Mouse (Mus musculus) CD4-positive, CD25-positive, alpha-beta regulatory T cell, adult 2 months (primary cell): Measurements from ENCODE around the gene Nudt16l1.

ENCODE experiments used
- DNase-seq: peaks from one replicate; pipeline ENCODE4 v3.0.0-alpha.2; 2012; ENCODE audit warnings: low read depth, low spot score

The Nudt16l1 gene

DNA sequence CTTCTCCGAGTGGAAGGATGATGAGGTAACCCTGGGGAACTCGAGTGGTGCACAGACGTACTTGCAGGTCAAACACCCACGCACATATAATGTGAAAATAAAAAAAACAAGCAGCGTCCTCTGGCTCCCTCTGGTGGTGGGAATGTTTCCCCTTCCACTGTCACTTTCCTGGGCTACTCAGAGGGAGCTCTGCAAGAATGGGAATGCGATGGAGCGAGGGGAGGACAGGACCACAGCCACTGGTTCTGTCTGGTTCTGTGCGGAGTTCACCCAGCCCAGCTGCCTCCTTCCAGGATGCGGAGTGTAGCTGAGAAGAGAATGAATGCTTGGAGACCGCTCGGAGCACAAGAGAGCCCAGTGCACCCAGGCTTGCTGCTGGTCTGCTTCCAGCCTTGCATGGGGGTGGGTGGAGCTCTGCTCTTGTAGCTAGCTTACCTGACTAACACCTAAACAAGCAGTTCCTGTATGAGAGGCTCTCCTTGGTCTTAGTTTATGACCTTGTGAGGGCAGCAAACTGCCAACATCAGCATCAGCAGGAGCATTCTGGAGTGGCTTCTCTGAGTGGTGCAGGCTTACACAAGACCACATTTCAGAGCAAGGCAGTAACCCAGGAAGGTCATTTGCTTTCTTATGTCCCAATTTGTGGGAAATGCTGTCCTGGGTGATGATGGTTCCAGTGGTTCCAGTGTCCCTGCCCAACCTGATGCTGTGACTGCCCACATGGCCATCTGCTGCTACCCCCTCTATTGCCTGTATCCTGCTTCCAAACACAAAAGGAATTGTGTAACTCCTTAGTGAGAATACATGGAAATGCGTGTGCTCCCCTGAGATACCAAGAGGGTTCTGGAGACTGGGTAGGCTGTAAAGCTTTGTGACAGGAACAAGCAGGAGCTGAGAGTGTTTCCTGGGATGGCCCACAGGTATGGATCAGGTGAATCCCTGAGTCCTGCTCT is 24.5 kb upstream of the Nudt16l1 start:
- peak; percentile 88 for DNase-seq

DNA sequence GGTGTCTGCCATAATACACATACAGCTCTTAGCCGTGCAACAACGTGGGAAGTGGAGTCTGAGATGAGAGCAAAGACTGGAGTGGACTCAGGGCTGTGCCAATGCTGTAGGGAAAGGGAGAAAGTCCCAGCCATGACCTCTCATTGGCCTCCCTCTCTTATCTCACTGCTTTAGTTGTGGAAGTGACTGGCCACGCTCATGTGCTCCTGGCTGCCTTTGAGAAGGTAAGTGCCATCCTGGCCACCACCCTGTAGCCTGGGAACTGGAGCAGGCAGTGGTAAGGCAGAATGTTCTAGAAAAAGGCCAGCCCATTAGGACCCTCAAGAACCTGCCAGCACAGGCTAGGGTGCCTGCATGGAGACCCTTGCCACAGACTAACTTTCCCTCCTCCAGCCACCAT is 22.6 kb upstream of the Nudt16l1 start:
- DNase-seq = no peak

DNA sequence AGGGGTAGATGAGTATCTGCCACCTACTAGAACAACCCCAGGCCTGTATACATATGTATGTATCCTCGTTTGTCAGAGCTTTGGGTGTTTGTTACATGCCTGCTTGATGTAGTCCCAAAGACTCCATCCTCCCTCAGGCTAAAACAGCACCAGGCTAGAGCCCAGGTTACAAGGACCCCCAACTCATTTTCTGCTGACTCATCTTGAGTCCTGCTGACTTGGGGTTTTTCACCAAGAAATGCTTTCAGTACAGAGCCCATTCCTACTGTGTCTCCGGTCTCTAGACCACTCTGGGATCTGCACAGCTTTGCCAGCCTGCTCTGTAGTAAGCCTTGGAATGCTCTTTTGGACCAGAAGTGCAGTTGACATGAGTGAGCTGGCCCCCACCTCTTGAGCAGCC is 22.0 kb upstream of the Nudt16l1 start:
- no peak for DNase-seq

DNA sequence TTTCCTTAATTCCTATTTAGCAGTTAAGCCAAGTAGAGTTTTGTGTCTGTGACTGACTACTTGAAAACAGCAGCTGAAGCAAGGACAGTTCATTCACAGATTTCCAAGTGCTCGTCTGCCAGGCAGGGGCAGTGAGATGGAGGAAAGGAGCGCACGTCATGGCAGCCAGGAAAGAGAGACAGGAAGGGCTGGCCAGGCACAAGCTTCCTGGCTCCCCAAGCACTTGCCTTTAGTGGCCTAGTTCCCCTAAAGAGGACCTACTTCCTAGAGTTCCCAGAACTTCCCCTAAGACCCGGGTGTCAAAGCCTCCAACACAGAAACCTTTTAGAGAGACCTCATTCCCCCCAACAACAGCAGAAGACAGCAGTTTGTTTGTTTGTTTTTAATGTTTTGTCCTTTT is 18.0 kb upstream of the Nudt16l1 start:
- DNase-seq = no peak

DNA sequence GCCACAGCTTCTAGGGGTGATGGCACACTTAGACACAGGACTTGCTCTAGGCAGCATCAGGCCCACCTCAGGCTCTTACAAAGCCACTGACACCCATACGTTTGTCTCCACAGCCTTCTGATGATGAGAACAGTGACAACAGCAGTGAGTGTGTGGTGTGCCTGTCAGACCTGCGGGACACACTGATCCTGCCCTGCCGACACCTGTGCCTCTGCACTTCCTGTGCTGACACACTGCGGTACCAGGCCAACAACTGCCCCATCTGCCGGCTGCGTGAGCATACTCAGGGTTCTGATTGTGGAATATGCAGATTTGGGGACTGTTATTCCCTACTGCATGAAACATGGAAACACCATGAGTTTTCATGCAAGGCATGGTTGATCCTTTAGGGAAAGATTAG is 16.1 kb upstream of the Nudt16l1 start:
- DNase-seq = peak; percentile 17

DNA sequence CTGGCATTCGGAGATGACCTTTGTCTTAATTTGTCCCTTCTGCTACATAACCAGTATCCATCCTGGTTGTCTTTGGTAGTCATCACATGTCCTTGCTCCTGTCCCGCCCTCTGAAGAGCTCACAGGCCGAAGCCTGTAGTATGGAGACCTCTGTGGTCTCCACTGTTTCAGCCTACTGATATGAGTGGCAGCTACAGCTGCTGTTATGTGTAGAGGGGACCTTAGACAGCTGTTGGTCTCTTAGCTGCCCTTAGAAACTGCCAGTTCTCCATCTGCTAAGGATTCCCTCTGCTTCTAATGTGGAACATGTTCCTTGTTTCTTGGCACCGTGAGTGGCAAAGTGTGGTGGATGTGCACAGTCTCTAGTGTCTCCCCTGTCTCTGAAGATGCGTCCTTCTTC is 14.6 kb upstream of the Nudt16l1 start:
- no peak for DNase-seq

DNA sequence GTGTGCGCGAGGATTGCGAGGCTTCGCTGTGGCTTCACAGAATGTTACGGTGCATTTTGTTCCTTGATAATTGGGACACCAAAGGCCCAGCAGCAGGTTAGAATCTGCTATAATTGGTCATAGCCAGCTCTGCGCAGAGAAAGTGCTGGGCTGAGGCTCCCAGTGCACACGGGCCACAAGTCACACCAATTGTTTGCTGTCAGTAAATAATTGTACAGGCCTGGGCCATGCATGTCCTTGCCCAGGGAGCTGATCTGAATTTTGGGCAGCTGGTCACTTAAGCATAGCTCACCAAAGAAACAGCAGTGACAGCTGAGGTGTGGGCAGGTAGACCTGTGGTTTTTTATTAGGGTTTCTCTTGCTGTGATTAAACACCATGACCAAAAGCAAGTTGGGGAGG is 10.6 kb upstream of the Nudt16l1 start:
- DNase-seq = no peak

DNA sequence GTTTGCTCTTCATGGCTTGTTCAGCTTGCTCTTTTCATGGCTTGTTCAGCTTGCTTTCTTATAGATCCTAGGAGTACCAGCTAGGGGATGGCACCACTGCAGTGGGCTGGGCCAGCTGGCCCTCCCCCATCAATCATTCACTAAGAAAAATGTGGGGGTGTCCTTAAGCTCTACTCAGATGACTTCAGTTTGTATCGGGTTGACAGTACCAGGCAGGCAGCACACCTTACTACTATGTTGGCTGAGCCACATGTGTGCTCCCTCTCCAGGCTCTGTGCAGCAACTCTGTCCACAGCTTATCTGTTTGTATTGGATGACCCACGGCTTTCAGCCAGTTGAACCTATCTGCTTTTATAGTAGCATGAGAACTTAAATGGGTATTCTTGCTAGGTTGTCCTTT is 10.1 kb upstream of the Nudt16l1 start:
- no peak for DNase-seq

DNA sequence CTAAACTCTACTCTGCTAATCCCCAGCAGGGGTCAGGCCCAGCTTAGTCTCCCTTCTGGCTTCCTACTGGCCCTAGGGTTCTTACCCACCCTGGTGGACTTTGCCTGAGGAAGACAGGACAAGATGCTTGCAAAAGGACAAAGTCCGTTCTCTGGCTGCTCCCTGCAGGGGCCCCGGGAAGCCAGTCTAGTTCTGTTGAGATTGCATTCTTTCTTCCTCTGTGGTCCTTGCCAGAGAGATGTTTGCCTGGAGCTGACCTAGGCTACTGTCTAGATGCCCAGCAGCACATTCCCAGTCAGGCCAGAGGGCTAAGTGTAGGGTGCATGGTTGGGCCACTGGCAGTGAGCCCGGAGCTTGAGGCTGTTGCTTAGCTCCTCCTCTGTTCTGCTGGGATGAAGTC is 6.1 kb upstream of the Nudt16l1 start:
- no peak for DNase-seq

DNA sequence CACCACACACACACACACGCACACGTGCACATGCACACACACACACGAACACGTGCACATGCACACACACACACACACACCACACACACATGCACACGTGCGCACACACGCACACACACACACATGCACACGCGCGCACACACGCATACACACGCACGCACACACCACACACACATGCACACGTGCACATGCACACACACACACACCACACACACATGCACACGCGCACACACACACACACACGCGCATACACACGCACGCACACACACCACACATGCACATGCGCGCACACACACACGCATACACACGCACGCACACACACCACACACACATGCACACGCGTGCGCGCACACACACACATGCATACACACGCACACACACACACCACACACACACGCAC is 3.1 kb upstream of the Nudt16l1 start:
- DNase-seq = no peak

DNA sequence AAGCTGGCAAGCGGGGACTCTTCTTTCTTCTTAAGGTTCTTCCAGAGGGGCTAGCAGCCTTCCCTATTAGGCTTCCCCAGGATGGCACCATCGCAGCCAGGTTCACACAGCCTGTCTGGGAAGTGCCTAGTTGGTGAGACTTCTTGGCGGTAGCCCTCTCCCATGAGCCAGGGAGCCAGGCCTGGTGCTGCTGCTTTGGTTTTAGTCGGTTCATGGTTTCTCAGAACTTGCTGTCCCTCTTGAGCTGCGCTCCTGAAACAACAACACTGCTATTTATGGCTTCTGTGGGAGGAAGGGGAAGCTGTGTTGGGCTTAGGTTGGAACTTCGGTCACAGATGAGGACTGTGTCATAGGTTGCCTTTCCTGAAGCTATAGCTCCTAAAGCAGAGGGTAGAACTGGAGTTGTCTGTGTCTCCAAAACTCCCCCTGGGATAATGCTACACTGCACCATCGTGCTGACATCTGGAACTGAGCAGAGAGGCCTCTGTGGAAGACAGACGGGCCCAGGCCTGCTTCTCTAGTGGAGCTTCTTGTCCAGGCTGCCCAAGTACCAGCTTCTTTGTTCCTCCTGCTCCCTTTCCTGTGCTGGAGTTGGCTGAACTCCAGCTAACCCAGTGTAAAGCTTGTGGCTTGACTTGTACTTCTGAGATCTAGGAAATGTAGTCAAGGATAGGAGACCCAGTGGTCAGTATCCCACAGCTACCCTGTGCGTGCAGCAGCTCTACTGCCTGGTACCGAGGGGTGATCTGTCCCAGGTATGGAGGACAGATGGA is 2.4 kb upstream of the Nudt16l1 start:
- DNase-seq = no peak

DNA sequence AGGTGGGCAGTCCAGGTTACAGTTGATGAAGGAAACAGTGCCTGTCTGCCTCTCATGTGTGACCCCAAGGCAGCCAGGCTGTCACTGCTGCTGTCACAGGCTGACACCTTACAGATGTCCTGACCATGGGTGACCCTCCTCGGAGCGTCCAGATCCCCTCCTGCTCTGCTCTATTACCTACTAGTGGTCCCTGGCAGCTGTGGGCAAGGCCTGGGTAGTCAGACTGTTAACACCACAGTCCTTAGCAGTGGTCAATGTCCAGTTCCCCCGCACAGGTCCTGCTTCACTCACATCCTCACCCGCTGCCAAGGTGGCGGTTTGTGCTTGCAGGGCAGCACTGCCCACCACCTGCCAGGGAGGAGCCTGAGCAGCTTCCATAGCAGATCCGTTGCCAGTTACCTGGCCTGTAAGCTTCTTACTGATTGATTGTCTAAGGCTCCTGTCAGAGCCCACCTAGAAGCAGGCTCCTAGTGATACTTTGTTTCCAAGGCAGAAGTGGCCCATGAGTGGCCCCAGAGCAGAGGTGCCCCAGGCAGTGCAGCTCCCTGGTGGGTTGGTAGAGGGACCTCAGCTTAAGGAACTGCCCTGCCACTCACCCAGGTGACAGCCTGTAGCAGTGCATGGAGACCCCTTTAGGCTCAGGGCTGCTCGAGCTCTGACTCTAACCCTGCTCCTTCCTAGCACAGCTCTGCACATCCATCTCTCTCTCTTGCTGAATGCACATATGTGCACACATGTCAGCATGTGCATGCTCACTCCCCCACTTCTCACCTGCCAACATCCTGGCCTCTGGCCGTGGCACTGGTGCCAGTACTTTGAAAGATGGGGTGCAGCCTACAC is 990 bp upstream of the Nudt16l1 start:
- DNase-seq = no peak

DNA sequence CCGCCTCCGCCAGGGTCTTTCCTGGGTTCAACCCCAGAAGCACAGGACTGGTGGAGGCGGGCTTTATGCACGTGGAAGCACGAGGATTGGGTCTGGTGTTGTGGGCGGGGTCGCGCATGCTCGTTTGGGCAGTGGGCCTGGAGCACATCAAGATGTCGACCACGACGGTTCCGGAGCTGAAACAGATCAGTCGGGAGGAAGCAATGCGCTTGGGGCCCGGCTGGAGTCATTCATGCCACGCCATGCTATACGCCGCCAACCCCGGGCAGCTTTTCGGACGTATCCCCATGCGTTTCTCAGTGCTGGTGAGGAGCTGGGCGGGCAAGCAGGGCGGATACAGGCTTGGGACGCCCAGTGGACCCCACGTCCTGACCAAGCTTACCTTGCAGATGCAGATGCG is 428 bp downstream of the Nudt16l1 start:
- DNase-seq = peak; percentile 98

DNA sequence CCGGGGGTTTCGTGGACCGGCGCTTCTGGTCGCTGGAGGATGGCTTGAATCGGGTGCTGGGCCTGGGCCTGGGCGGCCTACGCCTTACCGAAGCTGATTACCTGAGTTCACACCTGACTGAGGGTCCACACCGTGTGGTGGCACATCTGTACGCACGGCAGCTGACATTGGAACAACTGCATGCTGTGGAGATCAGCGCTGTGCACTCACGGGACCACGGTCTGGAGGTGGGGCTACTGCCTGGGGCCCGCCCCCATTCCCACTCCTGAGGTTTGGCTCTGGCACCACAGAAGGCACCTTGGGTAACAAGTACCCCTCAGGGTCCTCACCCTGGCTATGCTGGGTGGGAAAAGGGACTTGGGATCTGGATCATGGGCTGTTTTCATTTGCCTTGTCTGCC is 851 bp downstream of the Nudt16l1 start:
- peak; percentile 47 for DNase-seq

DNA sequence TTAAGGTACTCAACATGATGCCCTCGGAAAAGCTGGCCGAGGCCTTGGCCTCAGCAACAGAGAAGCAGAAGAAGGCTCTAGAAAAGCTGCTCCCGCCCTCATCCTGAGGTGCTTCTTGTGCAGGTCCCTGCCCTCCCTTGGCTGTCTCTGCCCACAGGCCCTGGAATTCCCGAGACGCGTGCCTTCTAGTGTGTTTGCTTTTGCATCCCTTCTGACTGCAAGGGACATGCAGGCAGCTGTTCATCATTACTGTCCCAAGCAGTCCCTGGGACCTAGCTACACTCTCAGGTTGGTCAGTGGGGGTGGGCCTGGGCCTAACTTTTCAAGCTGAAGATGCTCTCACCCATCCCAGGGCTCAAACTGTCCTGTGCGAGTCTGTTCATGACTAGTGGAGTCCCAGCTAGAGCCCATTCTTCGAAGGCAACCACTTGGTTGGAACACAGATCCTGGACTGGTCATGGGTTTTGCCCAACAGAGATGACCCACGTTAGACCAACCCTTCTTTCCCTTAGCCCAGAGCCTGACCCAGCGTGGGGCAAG is 1.8 kb downstream of the Nudt16l1 start:
- DNase-seq = no peak

DNA sequence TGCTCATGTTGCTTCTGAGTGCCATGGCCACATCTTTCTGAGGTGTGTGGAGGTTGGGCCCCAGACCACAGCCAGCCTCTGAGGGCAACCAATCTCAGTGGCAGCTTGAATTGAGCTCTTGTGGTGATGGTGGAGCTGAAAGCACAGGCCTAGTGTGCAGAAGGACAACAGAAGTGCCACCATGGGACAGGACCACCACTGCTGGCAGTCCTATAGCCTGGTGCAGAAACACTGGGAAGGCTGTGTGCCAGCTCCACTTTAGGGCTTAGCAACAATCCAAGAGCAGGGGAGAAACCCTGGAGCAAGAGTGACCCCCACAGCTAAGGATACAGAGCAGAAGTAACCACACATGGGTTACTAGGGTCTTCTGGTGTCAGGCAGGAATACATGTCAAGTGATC is 2.5 kb downstream of the Nudt16l1 start:
- DNase-seq = no peak

DNA sequence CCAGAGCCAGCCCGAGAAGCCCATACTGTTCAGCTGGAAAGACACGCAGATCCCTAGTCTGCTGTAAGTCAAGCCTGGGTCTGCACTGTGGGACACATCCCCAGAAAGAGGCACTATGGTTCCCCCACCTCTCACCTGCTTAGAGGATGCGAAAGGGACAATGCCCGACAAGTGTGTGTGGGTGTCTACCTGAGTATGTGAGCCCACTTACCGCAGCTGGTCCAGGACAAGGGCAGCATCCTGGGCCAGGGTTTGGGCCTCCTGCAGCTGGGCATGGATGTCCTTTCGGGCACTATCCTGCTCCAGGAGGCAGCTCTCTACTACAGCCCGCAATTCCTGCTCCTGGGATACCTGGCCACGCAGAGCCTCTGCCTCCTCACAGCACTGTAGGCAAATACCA is 4.3 kb downstream of the Nudt16l1 start:
- no peak for DNase-seq

DNA sequence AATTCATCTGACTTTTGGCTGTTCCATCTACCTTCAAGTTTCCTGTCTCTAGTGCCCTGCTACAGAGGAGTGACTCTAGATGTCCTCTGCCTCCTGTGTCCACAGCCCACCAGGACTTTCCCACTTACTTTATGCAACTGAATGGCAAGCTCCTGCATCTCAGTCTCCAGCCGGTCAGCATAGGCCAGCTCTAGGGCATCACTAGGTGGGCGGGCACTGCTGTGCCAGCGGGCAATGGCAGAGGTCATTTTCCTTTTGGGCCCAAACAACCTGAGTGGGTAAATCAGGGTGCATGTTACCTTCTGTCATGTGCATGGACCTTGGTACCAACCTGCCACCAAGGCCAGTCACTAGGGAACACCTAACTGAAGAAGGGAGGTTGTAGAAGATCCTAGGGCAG is 4.9 kb downstream of the Nudt16l1 start:
- no peak for DNase-seq

DNA sequence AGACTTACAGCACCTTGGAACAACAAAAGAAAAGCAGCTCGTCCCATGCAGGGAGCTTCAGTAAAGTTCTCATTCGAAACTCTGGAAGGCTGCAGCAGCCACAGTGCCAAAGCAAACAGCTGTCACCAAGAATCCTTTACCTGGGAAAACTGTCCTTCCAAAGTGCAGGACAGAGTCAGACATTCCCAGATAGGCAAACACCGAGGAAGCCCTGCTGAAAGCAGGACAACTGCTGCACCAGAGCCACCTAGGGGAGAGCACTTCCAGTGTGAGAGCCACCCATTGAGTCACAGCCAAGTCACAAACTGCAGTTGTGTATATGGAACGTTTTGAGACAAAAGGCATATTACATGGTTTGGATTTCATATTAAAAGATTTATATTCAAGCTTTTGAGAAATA is 6.9 kb downstream of the Nudt16l1 start:
- no peak for DNase-seq

DNA sequence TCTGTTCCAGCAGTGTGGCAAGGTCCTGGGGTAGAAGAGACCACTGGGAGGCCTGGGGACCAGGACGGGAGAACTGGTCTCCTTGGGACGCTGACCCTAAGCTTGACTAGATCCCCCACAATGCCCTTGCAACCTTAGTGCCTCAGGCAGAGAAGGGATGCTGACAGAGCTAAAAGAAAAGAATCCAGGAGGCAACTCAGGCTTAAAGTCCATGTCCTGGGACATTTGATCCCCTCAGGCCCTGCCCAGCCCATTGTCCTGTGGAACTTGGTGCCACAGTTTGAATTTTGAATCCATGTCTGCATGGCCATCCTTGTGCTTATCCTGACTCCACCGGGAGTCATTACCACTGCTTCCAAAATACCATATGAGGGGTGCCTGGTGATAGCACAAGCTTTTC is 7.6 kb downstream of the Nudt16l1 start:
- no peak for DNase-seq

DNA sequence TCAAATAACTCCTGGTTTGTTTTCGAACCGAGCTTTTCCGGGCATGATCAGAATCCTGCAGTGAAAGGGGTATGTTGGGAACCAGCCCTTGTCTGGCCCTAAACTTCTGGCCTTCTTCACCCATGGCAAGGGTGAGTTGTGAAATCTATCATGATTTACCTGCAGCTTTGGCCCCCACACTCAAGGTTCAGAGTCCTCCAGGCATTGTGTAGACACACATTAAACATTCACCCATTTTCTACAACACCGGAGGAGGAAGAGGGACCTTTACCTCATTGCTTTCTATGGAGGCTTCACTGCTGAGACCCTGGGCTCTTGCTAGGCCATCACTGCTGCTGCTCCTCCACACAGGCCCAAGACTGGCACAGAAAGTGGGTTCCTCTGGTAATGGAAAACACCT is 8.8 kb downstream of the Nudt16l1 start:
- no peak for DNase-seq

DNA sequence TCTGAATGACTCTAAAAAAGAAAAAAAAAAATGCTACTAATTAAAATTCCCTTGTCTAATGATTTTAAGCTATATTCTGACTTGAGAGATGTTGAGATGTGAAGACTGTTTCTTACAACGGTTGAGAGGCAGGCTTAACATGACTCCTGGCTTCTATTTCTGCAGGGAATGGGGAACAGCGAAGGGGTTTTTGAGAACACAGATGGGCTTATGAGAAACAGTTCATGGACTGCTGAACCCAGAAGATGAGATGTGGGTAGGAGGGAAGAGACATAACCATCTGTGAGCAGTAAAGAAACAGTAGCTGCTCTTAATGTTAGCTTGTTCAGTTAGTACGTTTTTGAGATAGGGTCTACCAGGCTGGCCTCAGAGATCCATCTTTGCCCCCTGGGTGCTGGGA is 18.0 kb downstream of the Nudt16l1 start:
- no peak for DNase-seq
